Mouse (Mus musculus) stomach, embryonic 14.5 days (tissue): Measurements from ENCODE around the gene Cplane1. TPM values are rescaled to one million over a fixed set of nuclear protein-coding genes. Genes with fewer than 3 reads are reported as not detected.

ENCODE experiments used
- ATAC-seq: fragments of 200-750 bp; cut with Nextera tagmentation; 2 replicates; pipeline ENCODE4 v1.8.0; 2017; ENCODE audit warnings: low read depth, moderate TSS enrichment; ENCODE audit not compliant: insufficient number of reproducible peaks, insufficient read depth, low FRiP score
- H3K27ac ChIP-seq: fragments of 300-500 bp; sonication (generic); 2 replicates; pipeline ENCODE4 v1.5.1; 2014; ENCODE audit warnings: mild to moderate bottlenecking, low read length, moderate library complexity, mixed read lengths
- H3K27me3 ChIP-seq: fragments of 300-500 bp; sonication (generic); 2 replicates; pipeline ENCODE4 v1.6.1; 2014; ENCODE audit warnings: low read length, control low read depth, mixed read lengths; ENCODE audit not compliant: control insufficient read depth, insufficient read depth
- H3K36me3 ChIP-seq: fragments of 300-500 bp; sonication (generic); 2 replicates; pipeline ENCODE4 v1.6.1; 2014; ENCODE audit warnings: mild to moderate bottlenecking, control low read depth, low read length, moderate library complexity, mixed read lengths; ENCODE audit not compliant: control insufficient read depth, insufficient read depth
- H3K4me1 ChIP-seq: fragments of 300-500 bp; sonication (generic); 2 replicates; pipeline ENCODE4 v1.6.1; 2014; ENCODE audit warnings: low read length, control low read depth, mixed read lengths; ENCODE audit not compliant: control insufficient read depth, insufficient read depth
- H3K4me2 ChIP-seq: fragments of 300-500 bp; sonication (generic); replicated peaks from 2 replicates; pipeline ENCODE4 v1.6.1; 2014; ENCODE audit warnings: low read depth, low read length, control low read depth
- H3K4me3 ChIP-seq: fragments of 300-500 bp; sonication (generic); 2 replicates; pipeline ENCODE4 v1.5.1; 2014; ENCODE audit warnings: low read depth, low read length, control low read depth
- H3K9ac ChIP-seq: fragments of 300-500 bp; sonication (generic); replicated peaks from 2 replicates; pipeline ENCODE4 v1.6.1; 2014; ENCODE audit warnings: low read depth, mild to moderate bottlenecking, control low read depth, low read length, moderate library complexity, mixed read lengths
- H3K9me3 ChIP-seq: fragments of 300-500 bp; sonication (generic); 2 replicates; pipeline ENCODE4 v1.6.1; 2016; ENCODE audit warnings: low read depth, low read length, control low read depth; ENCODE audit not compliant: control insufficient read depth
- WGBS: fragments of 180-500 bp; shearing (Covaris S2); extraction: QIAGEN DNeasy Blood & Tissue Kit; methylation state at CpG from one replicate; pipeline ENCODE4 v1.1.7; 2014; 5-methylcytosine and 5-hydroxymethylcytosine counted together
- polyA plus RNA-seq: library from polyadenylated mRNA; unstranded; fragments of >200 nt; fragmentation: Nextera tagmentation; extraction: Ambion mirVana; gene quantifications from 2 replicates; pipeline ENCODE4 v1.2.1, GENCODE M21; 2014

The Cplane1 gene
- polyA plus RNA-seq = 17.7 and 19.1 TPM in 2 replicates

- peak within 1 kb of the TSS; percentile 53; the same call in 1 of the 2 replicates for H3K27ac ChIP-seq
- H3K4me3 ChIP-seq = peak within 1 kb of the TSS; percentile 81
- H3K4me2 ChIP-seq = peak within 1 kb of the TSS; percentile 52
- H3K9me3 ChIP-seq = no peaks in the 10 kb centered on the region
- H3K27me3 ChIP-seq = no peaks in the 10 kb centered on the region
- peak within 1 kb of the TSS; percentile 82 for H3K9ac ChIP-seq
- ATAC-seq = peak; percentile 99
- no peaks in the 10 kb centered on the region; the same call in 1 of the 2 replicates for H3K36me3 ChIP-seq
- H3K4me1 ChIP-seq = no peaks in the 10 kb centered on the region
- WGBS = under 1% methylated on average over 45 of the region's 47 CpGs
Measured at GRCm38 (mm10) chr15:8168591-8169265, at the start of gene Cplane1. Gene Cplane1 (plus strand): TSS chr15:8169106.

- no peak overlapping the region for H3K4me2 ChIP-seq
- no peak overlapping the region for H3K27ac ChIP-seq
- peaks cover 65% of the 10 kb centered on the region for H3K36me3 ChIP-seq
- 66% methylated on average over 1 of the region's 1 CpGs for WGBS
- H3K4me3 ChIP-seq = no peak overlapping the region
- H3K9me3 ChIP-seq = no peaks in the 10 kb centered on the region
- no peaks in the 10 kb centered on the region for H3K27me3 ChIP-seq
- H3K4me1 ChIP-seq = no peaks in the 10 kb centered on the region
- no peak overlapping the region for H3K9ac ChIP-seq
- no peak for ATAC-seq
Measured at GRCm38 (mm10) chr15:8129281-8129680, 39.6 kb upstream of the Cplane1 start.

- 95% methylated on average over 3 of the region's 3 CpGs for WGBS
- Histone ChIP-seq H3K4me2 (no peak overlapping the region), H3K36me3 (peaks cover 76% of the 10 kb centered on the region), H3K9ac (no peak overlapping the region), H3K4me3 (no peak overlapping the region), H3K4me1 (no peaks in the 10 kb centered on the region), H3K27me3 (no peaks in the 10 kb centered on the region), H3K27ac (no peak overlapping the region), H3K9me3 (no peaks in the 10 kb centered on the region)
- no peak for ATAC-seq
Measured at GRCm38 (mm10) chr15:8131268-8131667, 37.6 kb upstream of the Cplane1 start.

- ATAC-seq = no peak
- no peak overlapping the region for H3K27ac ChIP-seq
- H3K36me3 ChIP-seq = peaks cover 76% of the 10 kb centered on the region
Measured at GRCm38 (mm10) chr15:8131761-8132160, 37.1 kb upstream of the Cplane1 start.

GRCm38 (mm10) chr15:8135606-8136005, 33.3 kb upstream of the Cplane1 start:
- WGBS = 81% methylated on average over 5 of the region's 5 CpGs
- ATAC-seq = no peak
- H3K36me3 ChIP-seq = peaks cover 77% of the 10 kb centered on the region

More at GRCm38 (mm10) chr15:8131761-8132160, 37.1 kb upstream of the Cplane1 start:
- Histone ChIP-seq H3K9ac (no peak overlapping the region), H3K4me3 (no peak overlapping the region), H3K4me1 (no peaks in the 10 kb centered on the region), H3K4me2 (no peak overlapping the region), H3K9me3 (no peaks in the 10 kb centered on the region), H3K27me3 (no peaks in the 10 kb centered on the region)

GRCm38 (mm10) chr15:8161841-8162240, 7.1 kb upstream of the Cplane1 start:
- no peak for ATAC-seq
- H3K4me1 ChIP-seq = no peaks in the 10 kb centered on the region
- no peak overlapping the region for H3K27ac ChIP-seq
- no peak overlapping the region for H3K9ac ChIP-seq
- H3K4me2 ChIP-seq = no peak overlapping the region
- no peaks in the 10 kb centered on the region for H3K27me3 ChIP-seq
- H3K9me3 ChIP-seq = no peaks in the 10 kb centered on the region
- H3K4me3 ChIP-seq = no peak overlapping the region
- H3K36me3 ChIP-seq = peaks cover 21% of the 10 kb centered on the region
- WGBS = 78% methylated on average over 1 of the region's 1 CpGs

More at GRCm38 (mm10) chr15:8135606-8136005, 33.3 kb upstream of the Cplane1 start:
- Histone ChIP-seq H3K9ac (no peak overlapping the region), H3K4me3 (no peak overlapping the region), H3K4me2 (no peak overlapping the region), H3K27me3 (no peaks in the 10 kb centered on the region), H3K9me3 (no peaks in the 10 kb centered on the region), H3K27ac (no peak overlapping the region), H3K4me1 (no peaks in the 10 kb centered on the region)

GRCm38 (mm10) chr15:8169266-8169746, 400 bp downstream of the Cplane1 start:
- ATAC-seq = peak; percentile 77
- H3K27me3 ChIP-seq = no peaks in the 10 kb centered on the region
- H3K36me3 ChIP-seq = no peaks in the 10 kb centered on the region; the same call in 1 of the 2 replicates
- H3K9me3 ChIP-seq = no peaks in the 10 kb centered on the region
- H3K4me3 ChIP-seq = peak overlapping the region; percentile 81
- peak overlapping the region; percentile 52 for H3K4me2 ChIP-seq
- under 1% methylated on average over 25 of the region's 25 CpGs for WGBS
- H3K9ac ChIP-seq = peak overlapping the region; percentile 82
- no peaks in the 10 kb centered on the region for H3K4me1 ChIP-seq
- 0 out of 2 replicates have a peak overlapping the region, but pooled peaks have one; percentile 53 for H3K27ac ChIP-seq

GRCm38 (mm10) chr15:8189563-8189962, 20.7 kb downstream of the Cplane1 start:
- ATAC-seq = no peak
- Histone ChIP-seq H3K4me3 (no peak overlapping the region), H3K36me3 (peaks cover 27% of the 10 kb centered on the region; the same call in 1 of the 2 replicates), H3K27ac (no peak overlapping the region), H3K27me3 (no peaks in the 10 kb centered on the region), H3K4me2 (no peak overlapping the region), H3K9me3 (no peaks in the 10 kb centered on the region), H3K4me1 (no peaks in the 10 kb centered on the region), H3K9ac (no peak overlapping the region)
- 91% methylated on average over 3 of the region's 3 CpGs for WGBS
